Mouse (Mus musculus): ENCODE results near the gene Slfn8. TPM values are rescaled to one million over a fixed set of nuclear protein-coding genes. Genes with fewer than 3 reads are reported as not detected.
A peak's percentile ranks its signal among the peaks of the same experiment; 100 is the strongest.
"Not testable (repeated sequence)": the region's sequence is repeated elsewhere in the genome, so short reads cannot be mapped to it uniquely, and the experiment has no call there.

The Slfn8 gene
- polyA plus RNA-seq, 1 experiment from 2014 or later = 0.43 TPM

DNA sequence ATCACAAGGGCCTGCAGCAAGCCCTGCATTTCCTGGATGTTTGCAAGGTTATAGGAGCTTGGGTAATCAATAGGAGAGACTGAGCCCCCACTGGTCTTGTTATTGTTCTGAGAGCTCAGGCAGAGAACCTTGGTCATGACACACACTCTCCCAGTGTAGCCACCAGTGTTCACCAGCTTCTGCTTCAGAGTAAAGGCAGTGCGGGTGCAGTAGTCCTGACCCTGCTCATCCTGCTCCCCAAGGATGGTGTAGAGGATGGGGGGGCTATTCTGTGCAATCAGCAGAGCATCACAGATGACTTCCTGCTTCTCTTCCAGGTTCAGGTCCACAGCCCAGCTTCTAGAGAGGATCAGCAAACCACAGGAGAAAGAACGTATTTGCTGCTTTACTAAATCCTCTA is 38.2 kb downstream of the Slfn8 start:
- H3K4me2 ChIP-seq (ENCODE audit: low read length); H3K4me3 ChIP-seq (ENCODE audit: low read depth, low read length); H3K9me3 ChIP-seq (ENCODE audit: control insufficient read depth, low read length); DNase-seq (ENCODE audit: low spot score); ATAC-seq (replicated peaks; ENCODE audit: low FRiP score, low TSS enrichment, low read depth); H3K4me1 ChIP-seq (replicated peaks; ENCODE audit: control insufficient read depth, insufficient read depth, low read length); H3K27me3 ChIP-seq (replicated peaks; ENCODE audit: control insufficient read depth, insufficient read depth, low read length); H3K27ac ChIP-seq (ENCODE audit: low read depth); H3K9ac ChIP-seq (ENCODE audit: low read length): not testable (repeated sequence)
- 87% methylated on average over 2 of the region's 2 CpGs for WGBS
- H3K36me3 ChIP-seq (ENCODE audit: control insufficient read depth, insufficient read depth, low read length) = peaks cover 30% of the 10 kb centered on the region; the same call in 1 of the 2 replicates

- no peak overlapping the region for H3K9ac ChIP-seq (ENCODE audit: low read length)
- H3K4me2 ChIP-seq (ENCODE audit: low read length) = no peak overlapping the region
- no peaks in the 10 kb centered on the region for H3K27me3 ChIP-seq (replicated peaks; ENCODE audit: control insufficient read depth, insufficient read depth, low read length)
- H3K9me3 ChIP-seq (ENCODE audit: control insufficient read depth, low read length) = no peaks in the 10 kb centered on the region
- no peak overlapping the region for H3K4me3 ChIP-seq (ENCODE audit: low read depth, low read length)
- no peaks in the 10 kb centered on the region for H3K36me3 ChIP-seq (ENCODE audit: control insufficient read depth, insufficient read depth, low read length)
- H3K27ac ChIP-seq (ENCODE audit: low read depth) = no peak overlapping the region
- ATAC-seq (replicated peaks; ENCODE audit: low FRiP score, low TSS enrichment, low read depth) (no peak), DNase-seq (ENCODE audit: low spot score) (no peak)
- 19% methylated on average over 5 of the region's 5 CpGs for WGBS
- 0 out of 2 replicates have a peak, but pooled peaks cover 7% of the 10 kb centered on the region for H3K4me1 ChIP-seq (replicated peaks; ENCODE audit: control insufficient read depth, insufficient read depth, low read length)
These were observed 46.7 kb downstream of the Slfn8 start for GRCm38 (mm10) chr11:82973916-82974315.

DNA sequence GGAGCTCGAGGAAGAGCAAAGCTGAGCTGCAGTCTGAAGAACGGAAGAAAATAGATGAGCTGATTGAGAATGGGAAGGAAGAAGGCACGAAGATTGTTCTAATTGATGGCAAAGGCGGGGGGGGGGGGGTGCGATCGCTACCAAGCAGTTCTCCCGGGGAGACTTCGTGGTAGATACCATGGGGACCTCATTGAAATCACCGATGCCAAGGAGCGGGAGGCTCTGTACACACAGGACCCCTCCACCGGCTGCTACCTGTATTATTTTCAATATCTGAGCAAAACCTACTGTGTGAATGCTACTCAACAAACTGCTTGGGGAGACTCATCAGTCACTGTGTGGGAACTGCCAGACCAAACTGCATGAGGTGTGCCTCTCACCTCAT is 49.0 kb downstream of the Slfn8 start:
- no peaks in the 10 kb centered on the region for H3K27me3 ChIP-seq (replicated peaks; ENCODE audit: control insufficient read depth, insufficient read depth, low read length)
- no peaks in the 10 kb centered on the region for H3K9me3 ChIP-seq (ENCODE audit: control insufficient read depth, low read length)
- DNase-seq (ENCODE audit: low spot score) (no peak), ATAC-seq (replicated peaks; ENCODE audit: low FRiP score, low TSS enrichment, low read depth) (no peak)
- H3K4me3 ChIP-seq (ENCODE audit: low read depth, low read length) = no peak overlapping the region
- WGBS = 68% methylated on average over 9 of the region's 11 CpGs
- no peaks in the 10 kb centered on the region for H3K36me3 ChIP-seq (ENCODE audit: control insufficient read depth, insufficient read depth, low read length)
- 0 out of 2 replicates have a peak, but pooled peaks cover 7% of the 10 kb centered on the region for H3K4me1 ChIP-seq (replicated peaks; ENCODE audit: control insufficient read depth, insufficient read depth, low read length)
- H3K4me2 ChIP-seq (ENCODE audit: low read length) = peak overlapping the region; percentile 43
- peak overlapping the region; percentile 38; the same call in 1 of the 2 replicates for H3K27ac ChIP-seq (ENCODE audit: low read depth)
- no peak overlapping the region; the same call in 1 of the 2 replicates for H3K9ac ChIP-seq (ENCODE audit: low read length)

GRCm38 (mm10) chr11:82970712-82971589 is 49.7 kb downstream of the Slfn8 start:
- Histone ChIP-seq H3K9me3 (ENCODE audit: control insufficient read depth, low read length) (no peaks in the 10 kb centered on the region), H3K27ac (ENCODE audit: low read depth) (peak overlapping the region; percentile 38; the same call in 1 of the 2 replicates), H3K36me3 (ENCODE audit: control insufficient read depth, insufficient read depth, low read length) (no peaks in the 10 kb centered on the region), H3K4me1 (replicated peaks; ENCODE audit: control insufficient read depth, insufficient read depth, low read length) (0 out of 2 replicates have a peak, but pooled peaks cover 7% of the 10 kb centered on the region), H3K4me3 (ENCODE audit: low read depth, low read length) (peak overlapping the region; percentile 12), H3K27me3 (replicated peaks; ENCODE audit: control insufficient read depth, insufficient read depth, low read length) (no peaks in the 10 kb centered on the region), H3K4me2 (ENCODE audit: low read length) (peak overlapping the region; percentile 43), H3K9ac (ENCODE audit: low read length) (peak overlapping the region; percentile 22; the same call in 1 of the 2 replicates)
- DNase-seq (ENCODE audit: low spot score) (peak; percentile 76), ATAC-seq (replicated peaks; ENCODE audit: low FRiP score, low TSS enrichment, low read depth) (no peak)
- 9% methylated on average over 31 of the region's 31 CpGs for WGBS

DNA sequence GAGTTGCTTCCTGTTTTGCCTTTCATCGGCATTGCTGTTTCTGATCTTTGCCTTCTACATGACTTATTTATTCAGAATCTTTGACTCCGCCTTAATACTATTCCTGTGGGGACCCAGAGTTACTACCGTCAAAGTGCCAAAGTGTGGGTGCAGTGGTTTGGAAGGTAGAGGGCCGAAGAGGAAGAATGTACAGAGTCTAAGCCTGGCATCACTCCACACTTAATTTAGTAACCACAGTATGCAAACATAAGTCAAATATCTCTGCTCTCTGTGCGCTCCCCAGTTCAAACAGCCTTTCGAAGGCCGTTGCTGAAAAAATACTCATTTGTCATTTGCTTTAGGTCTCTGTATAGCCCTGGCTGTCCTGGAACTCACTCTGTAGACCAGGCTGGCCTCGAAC is 58.4 kb downstream of the Slfn8 start:
- no peak overlapping the region for H3K27ac ChIP-seq (ENCODE audit: low read depth)
- no peak for DNase-seq (ENCODE audit: low spot score)
- whole genome bisulfite sequencing = 78% methylated on average over 8 of the region's 8 CpGs
- H3K4me1 ChIP-seq (replicated peaks; ENCODE audit: control insufficient read depth, insufficient read depth, low read length) = no peaks in the 10 kb centered on the region
- no peak overlapping the region for H3K9ac ChIP-seq (ENCODE audit: low read length)
- H3K9me3 ChIP-seq (ENCODE audit: control insufficient read depth, low read length) = no peaks in the 10 kb centered on the region
- H3K27me3 ChIP-seq (replicated peaks; ENCODE audit: control insufficient read depth, insufficient read depth, low read length) = no peaks in the 10 kb centered on the region
- H3K4me2 ChIP-seq (ENCODE audit: low read length) = no peak overlapping the region
- ATAC-seq (replicated peaks; ENCODE audit: low FRiP score, low TSS enrichment, low read depth) = no peak
- no peaks in the 10 kb centered on the region for H3K36me3 ChIP-seq (ENCODE audit: control insufficient read depth, insufficient read depth, low read length)
- no peak overlapping the region for H3K4me3 ChIP-seq (ENCODE audit: low read depth, low read length)

DNA sequence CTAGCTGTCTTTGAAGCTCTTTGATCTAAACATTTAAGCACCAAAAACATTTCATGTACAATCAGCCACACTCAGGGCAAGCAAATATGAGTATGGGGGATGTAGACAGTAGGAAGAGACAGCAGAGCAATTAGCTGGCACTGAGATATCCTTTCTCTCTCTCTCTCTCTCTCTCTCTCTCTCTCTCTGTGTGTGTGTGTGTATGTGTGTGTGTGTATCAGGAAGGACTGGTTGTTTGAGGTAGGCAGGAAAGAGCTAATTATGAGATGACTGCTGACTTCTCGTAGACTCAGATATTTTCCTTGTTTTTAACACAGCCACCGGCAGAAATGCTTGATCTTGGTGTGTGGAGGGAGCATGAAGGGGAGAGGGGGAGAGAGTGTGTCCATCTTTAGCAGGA is 58.9 kb downstream of the Slfn8 start:
- Histone ChIP-seq H3K9ac (ENCODE audit: low read length) (no peak overlapping the region), H3K4me1 (replicated peaks; ENCODE audit: control insufficient read depth, insufficient read depth, low read length) (no peaks in the 10 kb centered on the region), H3K4me2 (ENCODE audit: low read length) (no peak overlapping the region), H3K4me3 (ENCODE audit: low read depth, low read length) (no peak overlapping the region), H3K27me3 (replicated peaks; ENCODE audit: control insufficient read depth, insufficient read depth, low read length) (no peaks in the 10 kb centered on the region), H3K9me3 (ENCODE audit: control insufficient read depth, low read length) (no peaks in the 10 kb centered on the region), H3K36me3 (ENCODE audit: control insufficient read depth, insufficient read depth, low read length) (no peaks in the 10 kb centered on the region), H3K27ac (ENCODE audit: low read depth) (no peak overlapping the region)
- WGBS = 67% methylated on average over 2 of the region's 2 CpGs
- DNase-seq (ENCODE audit: low spot score) (no peak), ATAC-seq (replicated peaks; ENCODE audit: low FRiP score, low TSS enrichment, low read depth) (no peak)

DNA sequence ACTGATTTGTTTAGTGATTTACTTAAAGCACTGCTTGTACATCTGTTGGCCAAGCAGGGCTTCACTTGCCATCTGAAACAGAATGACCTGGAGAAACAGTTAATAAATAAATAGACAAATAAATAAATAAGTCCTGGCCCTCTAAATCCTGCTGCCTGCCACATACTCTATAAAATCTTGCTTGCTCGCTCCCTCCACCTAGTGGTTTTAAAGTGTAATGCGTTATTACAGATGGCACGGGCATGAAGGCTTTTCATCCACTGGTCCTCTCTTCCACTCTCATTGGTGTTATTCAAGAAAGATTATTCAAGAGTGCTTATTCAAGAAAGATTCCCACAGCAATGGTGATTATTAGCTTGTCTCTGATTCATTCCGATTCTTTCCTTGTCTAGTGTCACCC is 61.0 kb downstream of the Slfn8 start:
- WGBS = 19% methylated on average over 4 of the region's 4 CpGs
- H3K36me3 ChIP-seq (ENCODE audit: control insufficient read depth, insufficient read depth, low read length) = no peaks in the 10 kb centered on the region
- H3K27ac ChIP-seq (ENCODE audit: low read depth) = no peak overlapping the region
- H3K9me3 ChIP-seq (ENCODE audit: control insufficient read depth, low read length) = no peaks in the 10 kb centered on the region
- no peak overlapping the region for H3K4me2 ChIP-seq (ENCODE audit: low read length)
- no peak overlapping the region for H3K9ac ChIP-seq (ENCODE audit: low read length)
- H3K27me3 ChIP-seq (replicated peaks; ENCODE audit: control insufficient read depth, insufficient read depth, low read length) = peaks cover under 1% of the 10 kb centered on the region; the same call in 1 of the 2 replicates
- no peaks in the 10 kb centered on the region for H3K4me1 ChIP-seq (replicated peaks; ENCODE audit: control insufficient read depth, insufficient read depth, low read length)
- ATAC-seq (replicated peaks; ENCODE audit: low FRiP score, low TSS enrichment, low read depth) (no peak), DNase-seq (ENCODE audit: low spot score) (no peak)
- H3K4me3 ChIP-seq (ENCODE audit: low read depth, low read length) = no peak overlapping the region

- Histone ChIP-seq H3K9ac (ENCODE audit: low read length) (no peak overlapping the region), H3K9me3 (ENCODE audit: control insufficient read depth, low read length) (no peaks in the 10 kb centered on the region), H3K4me3 (ENCODE audit: low read depth, low read length) (no peak overlapping the region), H3K27me3 (replicated peaks; ENCODE audit: control insufficient read depth, insufficient read depth, low read length) (peaks cover 26% of the 10 kb centered on the region), H3K36me3 (ENCODE audit: control insufficient read depth, insufficient read depth, low read length) (no peaks in the 10 kb centered on the region), H3K4me2 (ENCODE audit: low read length) (no peak overlapping the region), H3K4me1 (replicated peaks; ENCODE audit: control insufficient read depth, insufficient read depth, low read length) (no peaks in the 10 kb centered on the region), H3K27ac (ENCODE audit: low read depth) (no peak overlapping the region)
- 77% methylated on average over 10 of the region's 10 CpGs for WGBS
- no peak for ATAC-seq (replicated peaks; ENCODE audit: low FRiP score, low TSS enrichment, low read depth)
- no peak for DNase-seq (ENCODE audit: low spot score)
These were observed 63.7 kb downstream of the Slfn8 start for GRCm38 (mm10) chr11:82956925-82957324.

DNA sequence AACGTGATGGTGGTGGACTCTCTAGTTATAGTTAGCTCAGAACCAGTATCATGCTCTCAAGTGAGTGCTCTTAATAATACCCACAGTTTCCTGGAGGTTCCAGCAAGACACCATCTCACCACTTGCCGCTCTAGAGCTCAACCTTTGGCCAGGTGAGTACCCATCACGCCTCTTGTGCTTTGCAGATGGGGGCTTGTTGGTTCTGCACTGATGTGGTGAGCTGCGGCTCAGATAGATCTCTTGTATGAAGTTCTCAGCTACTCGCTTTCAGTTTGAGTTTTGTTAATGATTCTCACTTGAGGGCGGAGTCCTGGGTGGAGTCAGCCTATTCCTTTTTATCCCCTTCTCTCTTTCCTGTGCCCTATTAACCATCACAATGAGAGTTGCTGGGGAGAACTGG is 66.0 kb downstream of the Slfn8 start:
- H3K27ac ChIP-seq (ENCODE audit: low read depth) = no peak overlapping the region
- H3K4me3 ChIP-seq (ENCODE audit: low read depth, low read length) = no peak overlapping the region
- no peaks in the 10 kb centered on the region; the same call in 1 of the 2 replicates for H3K4me1 ChIP-seq (replicated peaks; ENCODE audit: control insufficient read depth, insufficient read depth, low read length)
- no peak overlapping the region for H3K9ac ChIP-seq (ENCODE audit: low read length)
- WGBS = 66% methylated on average over 6 of the region's 6 CpGs
- DNase-seq (ENCODE audit: low spot score) (no peak), ATAC-seq (replicated peaks; ENCODE audit: low FRiP score, low TSS enrichment, low read depth) (no peak)
- no peaks in the 10 kb centered on the region for H3K36me3 ChIP-seq (ENCODE audit: control insufficient read depth, insufficient read depth, low read length)
- no peaks in the 10 kb centered on the region for H3K9me3 ChIP-seq (ENCODE audit: control insufficient read depth, low read length)
- H3K4me2 ChIP-seq (ENCODE audit: low read length) = no peak overlapping the region
- H3K27me3 ChIP-seq (replicated peaks; ENCODE audit: control insufficient read depth, insufficient read depth, low read length) = peaks cover 46% of the 10 kb centered on the region
